Mouse (Mus musculus): ENCODE data around the gene Gm5741. TPM values are rescaled to one million over a fixed set of nuclear protein-coding genes. Genes with fewer than 3 reads are reported as not detected.

Gene Gm5741
- polyA plus RNA-seq, 1 experiment from 2014 or later, result not detected

- Histone ChIP-seq H3K27me3 (ENCODE audit: control insufficient read depth, insufficient read depth, low read length) (no peaks in the 10 kb centered on the region), H3K4me2 (replicated peaks; ENCODE audit: low read depth) (no peak overlapping the region), H3K9me3 (ENCODE audit: control insufficient read depth, low read length) (no peaks in the 10 kb centered on the region), H3K27ac (replicated peaks) (no peak overlapping the region), H3K9ac (ENCODE audit: low read length) (no peak overlapping the region), H3K36me3 (ENCODE audit: control insufficient read depth, insufficient read depth, low read length) (peaks cover 8% of the 10 kb centered on the region), H3K4me3 (ENCODE audit: low read depth, low read length) (no peak overlapping the region), H3K4me1 (replicated peaks; ENCODE audit: control insufficient read depth, insufficient read depth) (no peaks in the 10 kb centered on the region)
- WGBS, result 91% methylated on average over 16 of the region's 16 CpGs
- ATAC-seq (ENCODE audit: low FRiP score, low TSS enrichment) (no peak), DNase-seq (ENCODE audit: low spot score) (no peak)
- TF ChIP-seq EP300 (optimal IDR thresholded peaks at IDR 0.05), result no peak
- TF ChIP-seq CTCF (IDR thresholded peaks at IDR 0.05; ENCODE audit: low read depth), result no peak
These were observed 28.4 kb upstream of the Gm5741 start for GRCm38 (mm10) chr8:85096196-85096595.

DNA sequence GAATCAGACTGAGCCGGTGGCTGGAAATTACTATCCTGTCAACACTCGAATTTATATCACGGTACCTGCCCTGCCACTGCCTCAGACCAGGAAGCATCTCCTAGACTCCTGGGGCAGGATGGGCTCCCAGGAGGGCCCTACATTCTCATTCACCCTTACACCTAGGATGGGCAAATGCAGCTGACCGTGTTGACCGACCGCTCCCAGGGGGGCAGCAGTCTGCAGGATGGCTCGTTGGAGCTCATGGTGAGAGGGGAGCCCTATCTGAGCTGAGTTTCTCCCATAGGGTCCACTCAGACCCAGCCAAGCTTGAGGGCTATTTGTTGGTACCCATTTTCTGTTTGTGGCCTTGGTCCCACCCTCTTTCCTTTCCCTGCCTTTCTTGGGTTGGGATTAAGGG lies 27.8 kb upstream of the Gm5741 start:
- 88% methylated on average over 7 of the region's 7 CpGs for WGBS
- DNase-seq (ENCODE audit: low spot score) (no peak), ATAC-seq (ENCODE audit: low FRiP score, low TSS enrichment) (no peak)
- H3K9ac ChIP-seq (ENCODE audit: low read length), result no peak overlapping the region
- no peak for TF ChIP-seq EP300 (optimal IDR thresholded peaks at IDR 0.05)
- TF ChIP-seq CTCF (IDR thresholded peaks at IDR 0.05; ENCODE audit: low read depth), result no peak
- H3K4me2 ChIP-seq (replicated peaks; ENCODE audit: low read depth), result no peak overlapping the region
- peaks cover 8% of the 10 kb centered on the region for H3K36me3 ChIP-seq (ENCODE audit: control insufficient read depth, insufficient read depth, low read length)
- H3K27me3 ChIP-seq (ENCODE audit: control insufficient read depth, insufficient read depth, low read length), result no peaks in the 10 kb centered on the region
- H3K4me3 ChIP-seq (ENCODE audit: low read depth, low read length), result no peak overlapping the region
- no peaks in the 10 kb centered on the region for H3K4me1 ChIP-seq (replicated peaks; ENCODE audit: control insufficient read depth, insufficient read depth)
- H3K9me3 ChIP-seq (ENCODE audit: control insufficient read depth, low read length), result no peaks in the 10 kb centered on the region
- H3K27ac ChIP-seq (replicated peaks), result no peak overlapping the region

DNA sequence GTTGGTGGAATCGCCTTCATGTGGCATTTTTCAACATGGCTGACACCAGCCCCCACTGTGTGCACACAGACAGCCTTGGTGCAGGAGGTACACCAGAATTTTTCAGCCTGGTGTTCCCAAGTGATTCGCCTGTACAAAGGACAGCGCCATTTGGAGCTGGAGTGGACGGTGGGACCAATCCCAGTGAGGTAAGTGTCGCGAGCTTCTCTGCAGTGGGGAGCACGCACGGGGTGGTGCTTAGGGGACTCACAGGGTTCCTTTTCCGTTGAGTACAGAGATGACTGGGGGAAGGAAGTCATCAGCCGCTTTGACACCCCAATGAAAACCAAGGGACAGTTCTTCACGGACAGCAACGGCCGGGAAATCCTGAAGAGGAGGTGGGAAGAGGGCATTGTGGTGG lies 27.3 kb upstream of the Gm5741 start:
- WGBS, result 92% methylated on average over 13 of the region's 13 CpGs
- H3K27me3 ChIP-seq (ENCODE audit: control insufficient read depth, insufficient read depth, low read length), result no peaks in the 10 kb centered on the region
- ATAC-seq (ENCODE audit: low FRiP score, low TSS enrichment), result no peak
- no peak for DNase-seq (ENCODE audit: low spot score)
- peaks cover 8% of the 10 kb centered on the region for H3K36me3 ChIP-seq (ENCODE audit: control insufficient read depth, insufficient read depth, low read length)
- no peaks in the 10 kb centered on the region for H3K4me1 ChIP-seq (replicated peaks; ENCODE audit: control insufficient read depth, insufficient read depth)
- H3K27ac ChIP-seq (replicated peaks), result no peak overlapping the region
- no peak overlapping the region for H3K4me2 ChIP-seq (replicated peaks; ENCODE audit: low read depth)
- no peak overlapping the region for H3K9ac ChIP-seq (ENCODE audit: low read length)
- H3K4me3 ChIP-seq (ENCODE audit: low read depth, low read length), result no peak overlapping the region
- no peaks in the 10 kb centered on the region for H3K9me3 ChIP-seq (ENCODE audit: control insufficient read depth, low read length)
- no peak for TF ChIP-seq EP300 (optimal IDR thresholded peaks at IDR 0.05)
- no peak for TF ChIP-seq CTCF (IDR thresholded peaks at IDR 0.05; ENCODE audit: low read depth)

GRCm38 (mm10) chr8:85091526-85092090 lies 23.8 kb upstream of the Gm5741 start:
- 39% methylated on average over 21 of the region's 21 CpGs for WGBS
- ATAC-seq (ENCODE audit: low FRiP score, low TSS enrichment) (peak; percentile 43; the same call in 1 of the 2 replicates), DNase-seq (ENCODE audit: low spot score) (no peak)
- Histone ChIP-seq H3K4me2 (replicated peaks; ENCODE audit: low read depth) (no peak overlapping the region), H3K27me3 (ENCODE audit: control insufficient read depth, insufficient read depth, low read length) (no peaks in the 10 kb centered on the region), H3K4me3 (ENCODE audit: low read depth, low read length) (no peak overlapping the region), H3K4me1 (replicated peaks; ENCODE audit: control insufficient read depth, insufficient read depth) (no peaks in the 10 kb centered on the region), H3K36me3 (ENCODE audit: control insufficient read depth, insufficient read depth, low read length) (peaks cover 14% of the 10 kb centered on the region), H3K9me3 (ENCODE audit: control insufficient read depth, low read length) (no peaks in the 10 kb centered on the region), H3K9ac (ENCODE audit: low read length) (no peak overlapping the region), H3K27ac (replicated peaks) (no peak overlapping the region)
- TF ChIP-seq CTCF (IDR thresholded peaks at IDR 0.05; ENCODE audit: low read depth), result no peak
- no peak for TF ChIP-seq EP300 (optimal IDR thresholded peaks at IDR 0.05)

- H3K4me3 ChIP-seq (ENCODE audit: low read depth, low read length), result no peak overlapping the region
- no peak for ATAC-seq (ENCODE audit: low FRiP score, low TSS enrichment)
- TF ChIP-seq CTCF (IDR thresholded peaks at IDR 0.05; ENCODE audit: low read depth) (no peak), EP300 (optimal IDR thresholded peaks at IDR 0.05) (no peak)
- WGBS, result 81% methylated on average over 11 of the region's 11 CpGs
- H3K36me3 ChIP-seq (ENCODE audit: control insufficient read depth, insufficient read depth, low read length), result peaks cover 14% of the 10 kb centered on the region
- no peaks in the 10 kb centered on the region for H3K27me3 ChIP-seq (ENCODE audit: control insufficient read depth, insufficient read depth, low read length)
- DNase-seq (ENCODE audit: low spot score), result no peak
- no peak overlapping the region for H3K4me2 ChIP-seq (replicated peaks; ENCODE audit: low read depth)
- H3K9ac ChIP-seq (ENCODE audit: low read length), result no peak overlapping the region
- H3K9me3 ChIP-seq (ENCODE audit: control insufficient read depth, low read length), result no peaks in the 10 kb centered on the region
- H3K4me1 ChIP-seq (replicated peaks; ENCODE audit: control insufficient read depth, insufficient read depth), result no peaks in the 10 kb centered on the region
- H3K27ac ChIP-seq (replicated peaks), result no peak overlapping the region
These were observed 23.1 kb upstream of the Gm5741 start for GRCm38 (mm10) chr8:85090856-85091255.

GRCm38 (mm10) chr8:85088771-85089170 lies 21.0 kb upstream of the Gm5741 start:
- 73% methylated on average over 2 of the region's 2 CpGs for WGBS
- 0 out of 2 replicates have a peak, but pooled peaks cover under 1% of the 10 kb centered on the region for H3K4me1 ChIP-seq (replicated peaks; ENCODE audit: control insufficient read depth, insufficient read depth)
- TF ChIP-seq CTCF (IDR thresholded peaks at IDR 0.05; ENCODE audit: low read depth) (no peak), EP300 (optimal IDR thresholded peaks at IDR 0.05) (no peak)
- ATAC-seq (ENCODE audit: low FRiP score, low TSS enrichment), result no peak
- peaks cover 17% of the 10 kb centered on the region; the same call in 1 of the 2 replicates for H3K36me3 ChIP-seq (ENCODE audit: control insufficient read depth, insufficient read depth, low read length)
- H3K27ac ChIP-seq (replicated peaks), result no peak overlapping the region
- no peak overlapping the region for H3K4me2 ChIP-seq (replicated peaks; ENCODE audit: low read depth)
- H3K9ac ChIP-seq (ENCODE audit: low read length), result no peak overlapping the region
- no peak overlapping the region for H3K4me3 ChIP-seq (ENCODE audit: low read depth, low read length)
- no peak for DNase-seq (ENCODE audit: low spot score)
- H3K9me3 ChIP-seq (ENCODE audit: control insufficient read depth, low read length), result no peaks in the 10 kb centered on the region
- no peaks in the 10 kb centered on the region for H3K27me3 ChIP-seq (ENCODE audit: control insufficient read depth, insufficient read depth, low read length)
